Mouse (Mus musculus): Measurements from ENCODE around the gene Rsph3a. TPM values are rescaled to one million over a fixed set of nuclear protein-coding genes. Genes with fewer than 3 reads are reported as not detected.
"Not testable (repeated sequence)": the region's sequence is repeated elsewhere in the genome, so short reads cannot be mapped to it uniquely, and the experiment has no call there.

Rsph3a gene
- polyA plus RNA-seq (2015; fragmentation: Nextera tagmentation; extraction: Ambion mirVana): 62.4 and 75.4 TPM in 2 replicates

DNA sequence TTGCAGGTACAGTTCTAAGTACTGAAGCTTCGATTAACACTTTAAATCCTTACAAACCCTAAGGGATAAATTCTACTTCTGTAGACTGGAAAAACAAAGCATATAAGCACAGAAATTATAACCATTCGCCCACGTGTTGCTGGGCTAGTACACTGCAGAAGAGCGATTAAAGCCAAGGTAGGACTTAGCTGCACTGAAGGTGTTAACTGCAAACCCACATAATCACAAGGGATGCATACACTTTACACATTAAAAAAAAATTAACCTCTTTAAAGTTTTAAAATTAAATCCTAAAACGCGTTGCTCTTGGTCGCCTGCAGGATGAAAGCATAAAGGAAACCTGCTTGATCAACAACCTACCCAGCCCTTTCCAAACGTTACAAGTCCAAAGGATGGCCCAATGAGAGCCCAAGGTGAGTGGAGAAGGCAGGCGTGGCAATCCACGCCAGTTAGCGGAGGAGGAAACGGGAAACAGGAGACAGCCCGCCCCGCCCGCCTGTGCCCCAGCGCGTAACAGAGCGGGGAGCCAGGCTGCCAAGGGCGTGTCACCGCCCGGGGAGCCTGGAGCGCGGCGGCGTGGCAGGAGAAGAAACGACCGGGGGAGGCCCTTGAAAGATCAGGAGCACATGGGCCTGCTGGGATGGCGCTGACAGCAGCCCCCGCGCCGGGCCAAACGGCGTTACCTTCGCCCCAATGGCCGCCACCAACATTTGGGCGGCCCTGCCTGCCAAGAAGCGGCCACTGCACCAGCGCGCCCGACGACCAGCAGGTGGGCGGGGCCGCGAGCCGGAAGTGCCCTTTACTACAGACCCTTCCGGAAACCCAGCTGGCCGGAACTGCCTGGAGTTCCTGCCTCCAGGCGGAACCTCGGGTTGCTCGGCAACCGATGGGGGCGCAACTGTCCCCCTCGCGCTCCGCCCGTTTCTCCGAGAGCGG is at the start of gene Rsph3a:
Rsph3a (plus strand) TSS at position 498 of the 936 bp plus-strand sequence.
- not testable (repeated sequence) for H3K9me3 ChIP-seq (replicated peaks); H3K4me1 ChIP-seq; H3K27me3 ChIP-seq; H3K36me3 ChIP-seq (ENCODE audit: poor library complexity, severe bottlenecking)
- WGBS: 4% methylated on average over 58 of the region's 58 CpGs
- Histone ChIP-seq H3K27ac (peak within 1 kb of the TSS; percentile 84), H3K4me3 (peak within 1 kb of the TSS; percentile 57), H3K4me2 (peak within 1 kb of the TSS; percentile 61), H3K9ac (peak within 1 kb of the TSS; percentile 70)
- peak; percentile 98 for ATAC-seq

DNA sequence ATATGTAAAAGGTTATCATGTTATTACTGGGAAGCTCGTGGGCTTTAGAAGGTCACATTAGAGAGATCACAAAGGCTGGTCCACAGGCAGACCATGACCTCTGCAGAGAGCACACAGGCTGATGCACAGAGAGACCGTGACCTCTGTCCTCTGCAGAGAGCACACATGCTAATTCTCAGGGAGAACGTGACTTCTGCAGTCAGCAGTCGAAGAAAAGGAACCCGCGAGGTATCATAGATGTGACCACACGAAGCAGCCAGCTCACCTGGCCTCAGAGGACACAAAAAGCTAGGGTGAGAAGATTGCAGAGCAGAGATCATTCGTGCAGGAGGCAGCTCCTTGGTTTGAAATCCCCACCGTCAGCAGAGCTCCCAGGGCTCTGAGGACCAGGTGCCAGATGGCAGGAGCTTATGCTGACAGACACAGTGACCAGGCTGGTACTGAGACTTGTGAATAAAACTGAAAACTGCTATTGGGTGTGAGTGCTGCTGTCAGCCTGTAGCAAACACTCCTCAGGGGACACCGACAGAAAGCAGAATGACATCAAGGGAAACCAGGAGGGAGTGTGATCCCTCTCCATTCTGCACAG is 49.3 kb upstream of the Rsph3a start:
- H3K4me3 ChIP-seq: no peak overlapping the region
- no peak overlapping the region for H3K27ac ChIP-seq
- no peak overlapping the region for H3K4me2 ChIP-seq
- no peaks in the 10 kb centered on the region for H3K9me3 ChIP-seq (replicated peaks)
- H3K36me3 ChIP-seq (ENCODE audit: poor library complexity, severe bottlenecking): no peaks in the 10 kb centered on the region
- H3K4me1 ChIP-seq: no peaks in the 10 kb centered on the region
- 79% methylated on average over 10 of the region's 10 CpGs for WGBS
- no peaks in the 10 kb centered on the region for H3K27me3 ChIP-seq
- ATAC-seq: 0 out of 2 replicates have a peak, but pooled peaks have one; percentile 30
- no peak overlapping the region for H3K9ac ChIP-seq

DNA sequence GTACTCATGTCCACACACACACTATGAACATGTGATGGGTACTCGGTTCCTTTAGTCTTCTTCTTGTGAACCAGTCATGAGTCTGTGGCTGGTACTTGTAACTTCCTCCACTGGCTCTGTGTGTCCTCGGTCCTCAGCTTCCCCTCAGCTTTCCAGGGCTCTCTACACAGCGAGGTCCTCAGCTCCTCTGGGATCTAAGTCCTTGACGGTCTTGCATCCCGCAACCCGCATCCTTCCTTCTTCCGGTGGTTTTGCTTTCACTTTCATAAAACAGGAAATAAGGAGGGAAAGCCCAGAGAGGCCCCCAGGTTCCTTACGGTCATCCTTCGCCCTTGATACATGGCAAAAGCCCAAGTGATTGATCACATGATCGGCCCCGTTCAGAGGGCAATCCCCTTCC is 48.3 kb upstream of the Rsph3a start:
- no peaks in the 10 kb centered on the region for H3K9me3 ChIP-seq (replicated peaks)
- no peak for ATAC-seq
- H3K4me2 ChIP-seq: no peak overlapping the region
- H3K4me3 ChIP-seq: no peak overlapping the region
- H3K36me3 ChIP-seq (ENCODE audit: poor library complexity, severe bottlenecking): no peaks in the 10 kb centered on the region
- H3K9ac ChIP-seq: no peak overlapping the region
- WGBS: 86% methylated on average over 11 of the region's 11 CpGs
- H3K27ac ChIP-seq: no peak overlapping the region
- H3K27me3 ChIP-seq: no peaks in the 10 kb centered on the region
- peaks cover 2% of the 10 kb centered on the region; the same call in 1 of the 2 replicates for H3K4me1 ChIP-seq

DNA sequence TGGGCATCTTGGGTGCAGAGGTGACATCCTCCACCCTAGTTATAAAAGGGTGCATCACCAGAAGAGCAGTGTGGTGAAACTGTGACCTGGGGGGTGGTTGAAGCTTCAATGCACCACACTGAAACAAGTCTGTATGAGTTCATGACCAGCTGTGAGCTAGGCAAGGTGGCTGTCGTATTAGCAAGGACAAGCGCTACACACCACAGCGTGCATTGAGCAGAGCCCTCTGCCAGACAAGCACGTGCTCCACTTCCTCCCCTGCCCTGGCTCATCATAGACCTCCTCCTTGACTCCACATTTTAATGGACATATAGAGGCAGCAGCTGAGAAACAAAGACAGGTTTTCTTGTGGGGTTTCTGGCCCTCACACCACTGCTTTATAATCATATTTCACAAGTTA is 47.7 kb upstream of the Rsph3a start:
- no peak overlapping the region for H3K4me3 ChIP-seq
- H3K4me2 ChIP-seq: no peak overlapping the region
- no peaks in the 10 kb centered on the region for H3K27me3 ChIP-seq
- ATAC-seq: no peak
- H3K9ac ChIP-seq: no peak overlapping the region
- H3K27ac ChIP-seq: no peak overlapping the region
- no peaks in the 10 kb centered on the region for H3K9me3 ChIP-seq (replicated peaks)
- 91% methylated on average over 4 of the region's 4 CpGs for WGBS
- H3K4me1 ChIP-seq: peaks cover 6% of the 10 kb centered on the region; the same call in 1 of the 2 replicates
- H3K36me3 ChIP-seq (ENCODE audit: poor library complexity, severe bottlenecking): no peaks in the 10 kb centered on the region

DNA sequence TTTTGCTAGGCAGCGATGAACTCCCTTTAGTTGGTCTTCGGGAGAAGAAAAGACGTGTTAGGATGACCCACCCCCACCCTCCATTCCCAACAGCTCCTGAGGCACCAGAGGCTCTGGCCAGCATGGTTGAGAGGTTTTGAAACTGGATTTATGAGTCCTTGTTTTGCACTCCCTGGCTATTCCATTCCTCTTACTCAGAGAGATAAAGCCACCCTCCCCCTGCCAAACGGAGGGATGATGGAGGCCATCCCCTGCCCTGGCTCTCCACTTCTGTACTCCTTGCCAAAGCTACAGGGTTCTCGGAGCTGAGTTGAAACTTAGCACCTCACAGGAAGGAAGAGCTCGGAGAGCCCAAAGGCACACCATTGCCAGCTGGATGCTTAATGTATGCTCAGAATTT is 46.2 kb upstream of the Rsph3a start:
- no peak for ATAC-seq
- no peaks in the 10 kb centered on the region for H3K27me3 ChIP-seq
- no peaks in the 10 kb centered on the region for H3K9me3 ChIP-seq (replicated peaks)
- H3K36me3 ChIP-seq (ENCODE audit: poor library complexity, severe bottlenecking): no peaks in the 10 kb centered on the region
- H3K9ac ChIP-seq: no peak overlapping the region
- H3K4me1 ChIP-seq: peaks cover 6% of the 10 kb centered on the region; the same call in 1 of the 2 replicates
- no peak overlapping the region for H3K4me3 ChIP-seq
- no peak overlapping the region for H3K27ac ChIP-seq
- WGBS: 85% methylated on average over 6 of the region's 6 CpGs
- H3K4me2 ChIP-seq: no peak overlapping the region

DNA sequence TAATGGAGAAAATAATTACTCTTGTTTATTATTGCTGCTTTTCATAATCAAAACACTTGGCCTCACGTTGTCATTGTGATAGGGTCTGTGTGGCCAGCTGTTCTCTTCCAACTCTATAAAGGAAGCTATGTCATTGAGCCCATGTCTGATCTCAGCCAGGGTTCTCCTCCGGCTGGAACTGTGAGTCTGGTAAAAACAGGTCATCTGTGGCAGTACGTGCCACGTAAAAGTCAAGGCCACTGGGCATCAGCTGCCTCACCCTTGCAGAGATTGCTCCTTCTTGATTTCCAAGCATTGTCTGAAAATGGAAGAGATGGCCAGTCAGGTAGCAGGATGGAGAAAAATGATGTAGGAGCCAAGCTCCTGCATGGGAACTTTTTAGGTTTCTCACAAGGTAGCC is 45.5 kb upstream of the Rsph3a start:
- Histone ChIP-seq H3K36me3 (ENCODE audit: poor library complexity, severe bottlenecking) (no peaks in the 10 kb centered on the region), H3K9ac (no peak overlapping the region), H3K9me3 (replicated peaks) (no peaks in the 10 kb centered on the region), H3K4me1 (peaks cover 6% of the 10 kb centered on the region; the same call in 1 of the 2 replicates), H3K27ac (no peak overlapping the region), H3K27me3 (no peaks in the 10 kb centered on the region), H3K4me2 (no peak overlapping the region), H3K4me3 (no peak overlapping the region)
- ATAC-seq: no peak
- WGBS: 79% methylated on average over 4 of the region's 4 CpGs

DNA sequence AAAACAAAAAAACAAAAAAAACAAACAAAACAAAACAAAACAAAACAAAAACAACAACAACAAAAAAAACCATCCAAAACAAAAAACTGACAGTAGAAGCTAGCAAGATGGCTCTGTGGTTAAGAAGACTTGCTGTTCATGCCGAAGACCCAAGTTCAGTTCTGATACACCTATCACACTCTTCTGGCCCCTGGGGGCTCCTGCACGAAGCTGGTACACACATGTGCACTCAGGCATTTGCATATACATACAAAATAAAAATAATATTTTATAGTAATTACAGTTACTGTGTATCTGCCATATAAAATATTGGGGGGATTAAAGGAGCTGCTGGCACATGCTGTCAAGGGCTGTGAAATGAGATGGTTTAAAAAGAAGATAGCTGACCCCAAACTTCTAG is 43.9 kb upstream of the Rsph3a start:
- Histone ChIP-seq H3K4me3 (no peak overlapping the region), H3K9ac (no peak overlapping the region), H3K9me3 (replicated peaks) (no peaks in the 10 kb centered on the region), H3K36me3 (ENCODE audit: poor library complexity, severe bottlenecking) (no peaks in the 10 kb centered on the region), H3K27me3 (no peaks in the 10 kb centered on the region), H3K4me2 (no peak overlapping the region), H3K27ac (no peak overlapping the region), H3K4me1 (peaks cover 6% of the 10 kb centered on the region; the same call in 1 of the 2 replicates)
- 95% methylated on average over 2 of the region's 2 CpGs for WGBS
- ATAC-seq: no peak

DNA sequence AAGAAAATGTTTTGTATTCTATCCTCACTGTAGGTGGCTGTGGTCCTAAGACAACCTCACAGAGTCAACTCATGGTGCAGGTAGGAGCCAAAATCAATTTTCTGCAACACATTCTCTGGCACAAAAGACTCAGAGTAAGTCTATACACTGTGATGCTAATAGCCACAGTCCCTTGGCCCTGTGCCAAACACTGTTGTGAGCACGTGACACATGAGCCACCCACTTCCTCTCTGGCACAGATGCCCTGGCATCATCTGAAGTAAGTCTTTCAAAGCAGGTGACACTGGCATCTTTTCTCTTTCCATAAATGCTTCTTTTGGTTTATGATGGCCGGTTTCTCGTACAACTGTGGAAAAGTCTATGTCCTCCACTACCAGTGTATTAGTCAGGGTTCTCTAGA is 43.1 kb upstream of the Rsph3a start:
- H3K4me1 ChIP-seq: peaks cover 6% of the 10 kb centered on the region; the same call in 1 of the 2 replicates
- H3K27me3 ChIP-seq: no peaks in the 10 kb centered on the region
- no peak overlapping the region for H3K4me3 ChIP-seq
- no peak overlapping the region for H3K9ac ChIP-seq
- no peak overlapping the region for H3K4me2 ChIP-seq
- H3K27ac ChIP-seq: no peak overlapping the region
- H3K36me3 ChIP-seq (ENCODE audit: poor library complexity, severe bottlenecking): no peaks in the 10 kb centered on the region
- ATAC-seq: peak; percentile 53; the same call in 1 of the 2 replicates
- 66% methylated on average over 3 of the region's 3 CpGs for WGBS
- no peaks in the 10 kb centered on the region for H3K9me3 ChIP-seq (replicated peaks)

DNA sequence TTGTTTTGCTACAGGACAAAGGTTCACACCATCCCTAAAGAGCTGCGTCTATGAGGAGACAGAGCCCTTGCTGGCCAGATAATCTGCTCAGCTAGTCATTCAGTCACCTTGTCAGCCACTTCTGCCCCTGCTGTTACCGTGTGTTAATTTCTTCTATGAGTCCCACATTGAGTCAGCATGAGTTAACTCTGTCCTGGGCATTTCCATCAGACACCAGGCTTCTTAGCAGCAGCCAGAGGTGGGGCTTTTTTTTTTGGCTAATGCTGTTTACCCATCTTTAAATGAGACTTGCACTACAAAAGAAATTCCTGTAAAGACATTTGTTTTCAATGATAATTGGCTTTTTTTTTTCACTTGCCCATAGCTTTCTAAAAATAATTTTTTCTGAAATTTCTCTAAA is 40.4 kb upstream of the Rsph3a start:
- peaks cover 6% of the 10 kb centered on the region; the same call in 1 of the 2 replicates for H3K4me1 ChIP-seq
- no peak overlapping the region for H3K9ac ChIP-seq
- no peaks in the 10 kb centered on the region for H3K27me3 ChIP-seq
- H3K36me3 ChIP-seq (ENCODE audit: poor library complexity, severe bottlenecking): no peaks in the 10 kb centered on the region
- H3K9me3 ChIP-seq (replicated peaks): no peaks in the 10 kb centered on the region
- H3K4me3 ChIP-seq: no peak overlapping the region
- no peak for ATAC-seq
- no peak overlapping the region for H3K4me2 ChIP-seq
- 25% methylated on average over 2 of the region's 2 CpGs for WGBS
- H3K27ac ChIP-seq: no peak overlapping the region

DNA sequence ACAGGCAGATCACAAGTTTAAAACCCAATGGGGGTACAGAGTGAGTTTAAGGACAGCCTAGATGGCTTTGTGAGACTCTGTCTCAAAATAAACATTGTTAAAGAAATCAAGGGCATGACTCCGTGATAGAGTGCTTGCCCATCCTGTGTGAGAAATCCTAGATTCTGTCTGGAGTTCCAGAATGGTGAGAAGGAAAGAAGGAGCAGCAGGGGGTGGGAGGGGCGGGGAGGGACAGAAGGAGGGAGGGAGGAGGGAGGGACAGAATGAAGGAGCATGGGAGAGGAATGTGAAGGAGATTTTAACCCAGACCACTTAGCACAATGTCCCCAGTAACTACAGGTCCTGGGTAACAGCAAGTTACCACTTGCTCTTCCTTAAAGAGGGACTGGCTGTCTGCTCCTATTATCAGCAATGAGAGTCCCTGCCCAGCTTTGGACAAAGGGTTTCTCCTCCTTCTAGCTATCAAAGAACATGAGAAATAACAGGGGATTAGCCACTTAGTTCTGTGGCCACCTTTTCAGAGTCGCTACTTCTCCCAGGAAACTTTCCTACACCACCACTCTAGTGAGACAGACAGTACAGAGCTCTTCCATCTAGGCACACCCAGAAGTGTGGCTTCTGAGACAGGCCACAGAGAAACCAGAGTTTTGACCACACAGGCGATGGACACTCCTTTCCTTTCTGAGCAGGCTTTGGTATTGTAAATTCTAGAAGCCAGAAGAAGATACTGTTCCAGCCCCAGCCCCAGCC is 39.3 kb upstream of the Rsph3a start:
- 30% methylated on average over 3 of the region's 4 CpGs for WGBS
- Histone ChIP-seq H3K27ac (no peak overlapping the region), H3K4me1 (peaks cover 6% of the 10 kb centered on the region; the same call in 1 of the 2 replicates), H3K36me3 (ENCODE audit: poor library complexity, severe bottlenecking) (no peaks in the 10 kb centered on the region), H3K4me3 (no peak overlapping the region), H3K27me3 (no peaks in the 10 kb centered on the region), H3K9ac (no peak overlapping the region), H3K9me3 (replicated peaks) (no peaks in the 10 kb centered on the region; the same call in 1 of the 2 replicates), H3K4me2 (no peak overlapping the region)
- ATAC-seq: no peak

DNA sequence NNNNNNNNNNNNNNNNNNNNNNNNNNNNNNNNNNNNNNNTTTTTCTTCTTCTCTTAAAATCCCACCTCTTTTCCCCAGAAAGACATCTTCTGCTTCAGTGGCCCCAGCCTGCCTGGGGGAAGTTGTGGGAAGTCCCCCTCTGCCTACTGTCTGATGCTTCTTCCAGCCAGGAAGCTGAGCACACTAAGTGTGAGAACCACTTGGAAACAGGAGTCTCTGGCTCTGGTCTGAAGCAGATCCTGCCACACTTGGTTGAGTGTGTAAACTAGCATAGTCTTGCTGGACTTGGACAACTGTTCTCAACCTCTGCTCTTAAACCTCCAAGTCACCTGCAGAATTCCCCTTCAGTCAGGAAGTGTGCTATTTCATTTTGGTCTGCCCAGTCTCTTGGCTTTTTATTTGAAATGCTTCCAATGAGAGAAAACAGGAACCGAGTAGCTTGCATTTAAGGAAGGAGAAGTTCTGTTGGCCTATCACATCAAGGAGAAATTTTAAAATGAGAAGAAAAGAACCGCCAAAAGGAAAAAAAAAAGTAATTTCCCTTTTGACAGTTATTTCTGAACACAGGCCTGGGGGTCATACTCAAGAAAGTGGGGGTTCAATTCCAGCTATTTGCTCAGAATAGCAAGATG is 30.7 kb upstream of the Rsph3a start:
- no peak for ATAC-seq
- Histone ChIP-seq H3K36me3 (ENCODE audit: poor library complexity, severe bottlenecking) (no peaks in the 10 kb centered on the region), H3K4me3 (no peak overlapping the region), H3K27me3 (no peaks in the 10 kb centered on the region), H3K4me1 (no peaks in the 10 kb centered on the region), H3K27ac (no peak overlapping the region), H3K4me2 (no peak overlapping the region), H3K9me3 (replicated peaks) (no peaks in the 10 kb centered on the region; the same call in 1 of the 2 replicates), H3K9ac (no peak overlapping the region)
- WGBS: 76% methylated on average over 2 of the region's 2 CpGs
